Mouse (Mus musculus): ENCODE results near the gene Dcaf8.
A peak's percentile ranks its signal among the peaks of the same experiment; 100 is the strongest.
"Not testable (repeated sequence)": the region's sequence is repeated elsewhere in the genome, so short reads cannot be mapped to it uniquely, and the experiment has no call there.

Dcaf8 gene

GRCm38 (mm10) chr1:172218164-172218910, 70.5 kb downstream of the Dcaf8 start:
- no peak for DNase-seq (ENCODE audit: low spot score in 2 of 2)

DNA sequence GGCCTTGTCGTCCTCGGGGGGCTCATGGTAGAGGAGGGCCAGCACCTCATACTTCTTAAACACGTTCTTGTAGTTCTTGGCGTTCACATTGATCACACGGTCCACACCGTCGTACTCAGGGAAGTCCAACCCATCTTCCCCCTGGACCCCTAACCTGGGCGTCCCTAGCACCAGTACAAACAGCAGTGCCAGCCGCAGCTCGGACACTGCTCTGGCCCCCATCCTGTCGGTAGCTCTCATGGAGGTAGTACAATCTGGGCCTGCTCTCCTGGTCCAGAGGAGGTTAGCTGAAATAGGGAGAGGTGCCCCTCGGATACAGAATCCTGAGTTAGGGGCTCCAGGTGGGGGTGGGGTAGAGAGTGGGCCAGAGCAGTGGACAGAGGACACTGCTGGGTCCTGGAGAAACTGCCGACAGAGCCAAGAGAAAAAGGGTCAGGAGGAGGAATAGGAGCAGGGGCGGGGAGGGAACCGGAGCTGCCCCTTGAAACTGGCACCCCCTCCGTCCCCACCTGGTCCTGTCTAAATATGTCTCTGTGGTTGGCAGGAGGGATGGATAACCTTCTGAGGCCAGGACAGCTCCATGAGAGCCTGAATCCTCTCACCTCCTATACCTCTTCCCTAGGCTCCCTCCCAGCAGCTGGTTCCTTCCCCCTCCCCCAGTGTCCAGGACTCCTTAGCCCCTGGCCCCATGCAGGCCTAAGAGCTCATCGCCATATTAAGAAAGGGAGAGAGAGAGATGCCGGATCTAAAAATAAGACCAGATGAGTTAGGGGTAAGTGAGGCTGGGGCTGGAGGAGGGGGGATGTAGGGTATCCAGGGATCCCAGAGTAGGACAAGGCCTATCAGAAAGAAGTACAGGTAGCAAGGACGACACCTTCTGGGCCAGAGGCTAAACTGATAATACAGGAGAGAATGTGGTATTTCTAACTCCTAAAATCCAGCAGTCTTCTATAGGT, 71.8 kb downstream of the Dcaf8 start, which contains the start of gene Casq1:
Gene Casq1, minus strand, starts transcription at position 418 of the 956 bp plus-strand sequence.
- DNase-seq (ENCODE audit: low spot score in 2 of 2), result no peak

DNA sequence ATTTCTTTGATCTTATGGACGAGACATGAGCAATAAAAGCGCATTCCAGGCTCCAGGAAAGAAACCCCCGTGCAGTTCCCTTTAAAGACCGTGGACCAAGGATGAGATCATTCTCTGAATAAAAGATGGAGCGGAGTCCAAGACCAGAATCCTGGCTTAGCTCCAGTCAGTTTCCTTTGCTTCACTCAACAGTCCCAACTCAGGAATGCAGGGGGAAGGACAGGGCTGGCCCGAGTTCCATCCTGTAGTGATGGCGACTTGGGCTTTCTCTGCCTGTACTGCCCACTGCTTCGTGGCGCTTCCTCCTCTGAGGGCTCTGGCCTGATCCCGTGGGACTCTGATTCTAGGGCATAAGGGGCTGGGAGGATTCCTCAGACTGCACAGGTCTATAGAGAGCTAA, 72.5 kb downstream of the Dcaf8 start:
- DNase-seq (ENCODE audit: low spot score in 2 of 2), result peak in 1 of 2 experiments; percentile 20

DNA sequence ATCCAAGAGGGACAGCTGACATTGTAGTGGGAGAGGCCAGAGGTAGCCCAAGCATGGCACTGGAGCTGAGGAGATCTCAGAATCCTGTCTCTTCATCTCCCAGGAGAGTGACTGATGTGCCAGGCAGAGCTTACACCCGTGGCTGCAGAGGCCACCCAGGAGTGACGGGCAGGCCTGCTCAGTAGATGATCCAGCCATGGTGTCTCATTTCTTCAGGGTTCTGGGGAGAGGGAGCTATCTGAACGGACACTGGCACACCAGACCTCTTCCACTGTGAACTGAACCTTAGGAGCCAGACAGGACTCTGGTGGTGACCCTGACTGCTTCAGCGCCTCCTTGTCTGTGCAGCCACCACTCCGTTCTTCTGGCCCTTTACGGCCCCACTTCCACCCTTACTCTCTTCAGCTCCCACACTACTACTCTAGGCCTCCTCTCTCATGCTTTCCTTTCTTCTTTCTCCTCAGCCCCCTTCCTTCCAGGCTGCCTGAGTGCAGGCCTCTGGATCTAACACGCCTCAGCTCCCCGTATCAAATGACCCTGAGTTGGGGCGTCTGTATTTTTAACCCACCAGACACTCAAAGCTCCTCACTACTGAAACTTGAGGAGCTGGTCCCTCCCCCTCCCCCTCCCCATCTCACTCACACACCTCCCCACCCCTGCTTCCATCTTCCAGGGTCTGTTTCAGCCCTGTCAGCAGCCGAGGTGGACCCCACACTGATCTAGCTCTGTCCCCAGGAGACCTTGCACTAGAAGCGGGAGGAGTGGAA, 73.6 kb downstream of the Dcaf8 start:
- no peak for DNase-seq (ENCODE audit: low spot score in 2 of 2)

- DNase-seq (ENCODE audit: low spot score in 2 of 2), result no peak
These were observed 80.3 kb downstream of the Dcaf8 start for GRCm38 (mm10) chr1:172228209-172228608.

GRCm38 (mm10) chr1:172229215-172229614, 81.3 kb downstream of the Dcaf8 start:
- no peak for DNase-seq (ENCODE audit: low spot score in 2 of 2)

- DNase-seq (ENCODE audit: low spot score in 2 of 2), result no peak
These were observed 93.2 kb downstream of the Dcaf8 start for GRCm38 (mm10) chr1:172240945-172241708.

GRCm38 (mm10) chr1:172242401-172242800, 94.5 kb downstream of the Dcaf8 start:
- DNase-seq (ENCODE audit: low spot score in 2 of 2), result no peak

- no peak for DNase-seq (ENCODE audit: low spot score in 2 of 2)
These were observed 95.8 kb downstream of the Dcaf8 start for GRCm38 (mm10) chr1:172243547-172244205.

- DNase-seq (ENCODE audit: low spot score in 2 of 2), result not testable (repeated sequence)
These were observed 96.8 kb downstream of the Dcaf8 start for GRCm38 (mm10) chr1:172244645-172245044.
